Mouse (Mus musculus): ENCODE results near the gene Cebpg. TPM values are rescaled to one million over a fixed set of nuclear protein-coding genes. Genes with fewer than 3 reads are reported as not detected.

Gene Cebpg
- polyA plus RNA-seq, 1 experiment, result 32.3 TPM

DNA sequence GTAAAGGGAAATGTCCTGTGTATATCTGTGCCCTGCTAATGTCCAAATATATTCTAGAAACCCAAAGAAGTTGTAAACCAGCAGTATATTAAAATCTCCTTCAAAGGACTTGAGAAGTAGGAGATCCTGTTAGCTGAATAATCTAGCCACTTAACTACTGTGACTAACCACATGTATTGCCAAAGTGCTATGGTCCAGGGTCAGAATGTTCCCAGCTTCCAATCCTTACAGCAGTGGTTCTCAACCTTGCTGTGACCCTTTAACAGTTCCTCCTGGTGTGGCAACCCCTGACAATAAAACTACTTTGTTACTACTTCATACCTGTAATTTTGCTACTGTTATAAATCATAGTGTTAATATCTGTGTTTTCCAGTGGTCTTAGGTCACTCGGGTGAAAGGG lies 2.0 kb upstream of the Cebpg start:
- no peak for TF ChIP-seq GATA1 (IDR thresholded peaks at IDR 0.05; ENCODE audit: low read length)

DNA sequence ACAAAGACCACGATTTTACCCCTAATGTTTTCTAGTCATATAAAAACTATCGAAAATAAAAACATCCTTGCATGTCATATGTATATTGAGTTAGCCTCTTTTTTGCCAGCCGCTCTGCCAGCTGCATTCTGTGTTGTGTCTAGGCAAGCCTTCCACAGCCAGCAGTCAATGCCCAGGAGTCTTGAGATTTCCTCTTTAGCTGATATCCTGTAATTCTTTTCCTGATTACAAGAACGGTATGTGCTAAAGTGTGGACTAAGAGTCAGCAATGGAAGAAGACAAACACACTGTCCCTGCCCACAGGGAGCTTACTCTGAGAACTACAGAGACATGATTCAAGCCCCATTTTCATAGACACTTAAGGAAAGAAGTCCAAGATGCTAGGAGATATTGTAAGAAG lies 1.2 kb upstream of the Cebpg start:
- no peak for TF ChIP-seq GATA1 (IDR thresholded peaks at IDR 0.05; ENCODE audit: low read length)

DNA sequence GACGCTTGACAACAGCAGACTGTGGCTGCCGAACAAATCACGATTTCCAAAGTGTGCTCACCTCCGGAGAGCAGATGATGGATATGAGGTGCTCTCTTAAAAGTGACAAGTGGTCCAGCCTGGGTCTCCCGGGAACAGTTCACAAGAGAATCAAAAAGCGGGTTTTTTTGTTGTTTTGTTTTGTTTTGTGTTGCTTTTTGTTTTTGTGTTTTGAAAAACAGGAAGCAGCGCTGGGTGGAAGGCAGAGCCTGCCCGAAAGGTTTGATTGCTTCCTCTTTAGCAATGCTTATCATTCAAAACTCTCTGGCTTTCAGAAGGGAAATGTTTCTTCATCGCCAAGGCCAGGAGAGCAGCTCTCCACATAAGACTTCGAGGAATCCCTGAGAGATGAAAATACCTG lies 626 bp upstream of the Cebpg start:
- TF ChIP-seq GATA1 (IDR thresholded peaks at IDR 0.05; ENCODE audit: low read length), result no peak

DNA sequence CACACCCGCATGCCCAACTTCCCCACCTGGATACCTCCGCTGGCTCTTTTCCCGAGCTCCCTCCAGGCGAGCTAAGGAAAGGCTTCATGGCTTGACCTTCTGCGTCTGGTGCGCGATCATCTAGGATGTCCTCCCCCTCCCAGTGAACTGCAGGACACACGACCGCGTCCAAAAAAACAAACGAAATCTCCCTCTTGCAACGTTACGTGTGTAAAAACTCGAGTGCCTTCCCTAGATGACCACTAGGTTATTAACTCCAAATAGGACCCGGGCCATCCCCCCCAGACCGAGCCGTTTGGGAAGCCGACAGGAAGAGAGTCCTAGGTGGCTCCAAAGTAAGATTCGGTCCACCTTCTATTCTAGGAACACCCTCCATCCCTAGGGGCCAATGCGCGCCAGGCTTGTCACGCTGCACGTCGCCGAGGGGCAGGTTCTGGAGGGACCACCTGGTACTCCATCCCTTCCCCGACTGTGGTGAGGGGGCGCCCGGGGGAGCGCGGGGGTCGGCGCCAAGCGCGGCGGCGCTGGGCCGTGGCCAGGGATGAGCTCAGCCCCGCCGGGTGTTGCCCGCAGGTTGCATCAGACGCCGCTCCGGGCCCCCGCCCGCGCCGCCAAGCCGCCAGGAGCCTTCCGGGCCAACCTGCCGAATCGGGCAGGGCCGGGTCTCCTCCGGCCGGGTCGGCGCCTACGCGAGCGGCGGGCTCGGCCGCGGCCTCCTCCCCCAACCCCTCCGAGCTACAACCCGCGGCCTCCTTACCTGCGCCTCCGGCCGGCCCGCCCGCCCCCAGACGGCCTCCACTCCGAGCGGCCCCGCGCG lies 546 bp downstream of the Cebpg start:
- TF ChIP-seq GATA1 (IDR thresholded peaks at IDR 0.05; ENCODE audit: low read length), result no peak

DNA sequence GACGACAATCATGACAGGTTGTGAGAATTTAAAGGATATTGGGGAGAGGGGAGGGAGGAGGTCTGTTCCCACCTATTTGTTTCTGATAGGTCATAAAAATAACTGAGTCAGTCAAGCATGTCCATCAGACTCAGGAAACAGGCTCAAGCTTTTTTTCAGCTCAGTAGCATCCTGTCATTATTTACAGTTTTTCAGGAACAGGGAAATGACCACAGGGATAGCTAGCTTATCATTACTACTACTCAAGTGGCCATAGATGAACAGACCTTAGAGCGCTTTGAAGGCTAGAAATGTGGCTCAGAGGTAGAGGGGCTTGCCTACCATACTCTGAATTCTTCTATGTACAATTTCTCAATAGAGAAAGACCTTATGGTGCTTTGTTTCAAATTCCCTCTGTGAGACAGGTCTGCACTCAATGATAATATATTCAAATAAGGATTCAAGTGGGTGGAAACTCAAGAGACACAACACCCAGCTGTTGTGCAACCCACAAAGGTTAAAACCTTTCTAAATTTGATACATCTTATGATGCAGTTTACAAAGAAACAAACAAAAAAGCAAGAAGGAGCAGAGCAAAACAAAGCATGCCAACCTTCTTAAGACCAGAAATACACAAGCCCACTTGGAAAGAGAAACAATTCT lies 1.3 kb downstream of the Cebpg start:
- TF ChIP-seq GATA1 (IDR thresholded peaks at IDR 0.05; ENCODE audit: low read length), result no peak

DNA sequence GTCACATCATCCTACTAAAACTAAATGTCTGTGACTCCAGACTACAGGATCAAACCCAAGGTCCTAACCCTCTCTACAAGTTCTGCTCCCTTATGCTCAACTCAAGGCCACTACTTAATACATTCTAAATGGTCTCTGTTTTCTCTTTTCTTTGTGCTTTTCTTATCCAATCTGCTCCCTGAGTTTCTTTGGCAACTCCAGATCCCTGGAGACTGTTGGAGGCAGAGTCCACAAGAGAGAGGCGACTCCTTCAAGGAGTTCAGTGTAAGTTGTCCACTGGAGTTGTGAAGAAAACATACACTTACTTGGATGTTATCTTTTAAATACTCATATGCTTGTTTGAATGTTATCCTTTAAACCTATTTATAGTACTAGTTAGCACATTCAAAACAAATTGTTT lies 2.1 kb downstream of the Cebpg start:
- no peak for TF ChIP-seq GATA1 (IDR thresholded peaks at IDR 0.05; ENCODE audit: low read length)

DNA sequence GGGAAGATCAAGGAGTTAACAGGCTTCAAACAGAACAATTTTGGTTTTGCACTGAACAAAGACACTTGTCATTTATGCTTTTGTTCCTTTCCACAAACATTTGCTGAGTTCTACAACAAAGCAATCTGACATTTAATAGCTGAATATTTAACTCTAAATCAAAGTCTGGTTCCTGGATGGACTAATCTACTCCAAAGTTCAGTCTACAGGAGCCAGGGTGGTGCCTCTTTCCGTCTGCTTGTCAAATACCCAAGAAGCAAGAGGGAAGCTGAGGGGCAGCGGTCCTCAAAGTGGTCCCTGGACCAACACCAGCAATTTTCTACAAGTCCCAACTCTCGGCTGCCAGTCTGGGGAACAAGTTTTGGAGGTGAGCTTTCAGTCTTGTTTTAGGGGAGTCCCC lies 3.2 kb downstream of the Cebpg start:
- no peak for TF ChIP-seq GATA1 (IDR thresholded peaks at IDR 0.05; ENCODE audit: low read length)

DNA sequence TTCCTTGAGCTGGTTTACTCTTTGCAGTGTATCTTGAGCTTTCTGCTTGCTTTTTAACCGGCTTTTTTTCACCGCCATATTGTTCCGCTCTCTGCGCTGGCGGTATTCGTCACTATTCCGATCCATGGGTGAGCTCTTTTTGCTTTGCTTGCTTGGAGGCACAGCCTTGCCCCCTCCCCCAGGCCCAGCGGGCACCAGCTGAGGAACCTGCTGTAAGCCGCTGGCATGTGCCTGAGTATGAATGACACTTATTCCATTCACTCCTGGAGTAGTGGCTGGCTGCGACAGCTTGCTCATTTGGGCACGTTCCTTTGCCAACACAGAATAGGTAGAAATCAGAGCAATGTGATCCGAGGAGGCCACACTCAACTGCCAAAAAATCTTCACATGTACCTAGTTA lies 5.8 kb downstream of the Cebpg start:
- no peak for TF ChIP-seq GATA1 (IDR thresholded peaks at IDR 0.05; ENCODE audit: low read length)

DNA sequence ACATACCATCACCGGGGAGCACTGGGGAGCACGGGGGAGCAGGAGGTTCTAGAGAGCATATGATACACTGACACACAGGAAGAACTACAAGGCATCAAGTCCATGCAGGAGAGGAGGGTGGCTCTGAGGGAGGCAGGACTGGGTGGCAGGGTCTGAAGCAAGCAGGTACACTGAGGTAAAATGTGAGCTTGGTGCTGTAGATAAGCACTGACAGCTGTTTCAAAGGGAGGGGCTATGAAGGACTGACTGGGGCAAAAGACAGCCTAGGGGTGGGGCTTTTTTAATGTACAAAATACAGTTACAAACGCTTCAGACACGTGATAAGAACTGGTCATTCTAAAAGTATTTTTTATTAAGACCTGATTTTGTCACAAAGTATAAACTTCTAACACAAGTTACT lies 10.3 kb downstream of the Cebpg start:
- no peak for TF ChIP-seq GATA1 (IDR thresholded peaks at IDR 0.05; ENCODE audit: low read length)

DNA sequence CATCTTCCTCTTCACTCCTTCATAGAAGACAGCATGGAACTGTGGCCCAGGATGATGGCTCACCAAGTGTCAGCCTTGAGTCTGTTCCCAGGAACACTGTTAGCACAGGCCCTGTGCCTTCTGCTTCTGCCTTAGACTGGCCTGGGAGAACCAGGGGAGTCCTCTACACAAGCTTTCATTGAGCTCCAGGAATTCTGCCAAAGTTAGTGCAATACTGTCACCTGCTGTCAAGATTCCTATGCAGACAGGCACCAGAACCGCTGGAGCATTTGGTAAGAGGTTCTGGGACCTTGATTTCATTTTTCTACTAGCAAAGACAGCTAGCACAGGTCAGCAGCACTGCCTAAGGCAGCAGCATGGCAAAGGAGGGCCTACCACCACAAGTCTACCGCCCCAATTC lies 11.7 kb downstream of the Cebpg start:
- no peak for TF ChIP-seq GATA1 (IDR thresholded peaks at IDR 0.05; ENCODE audit: low read length)

DNA sequence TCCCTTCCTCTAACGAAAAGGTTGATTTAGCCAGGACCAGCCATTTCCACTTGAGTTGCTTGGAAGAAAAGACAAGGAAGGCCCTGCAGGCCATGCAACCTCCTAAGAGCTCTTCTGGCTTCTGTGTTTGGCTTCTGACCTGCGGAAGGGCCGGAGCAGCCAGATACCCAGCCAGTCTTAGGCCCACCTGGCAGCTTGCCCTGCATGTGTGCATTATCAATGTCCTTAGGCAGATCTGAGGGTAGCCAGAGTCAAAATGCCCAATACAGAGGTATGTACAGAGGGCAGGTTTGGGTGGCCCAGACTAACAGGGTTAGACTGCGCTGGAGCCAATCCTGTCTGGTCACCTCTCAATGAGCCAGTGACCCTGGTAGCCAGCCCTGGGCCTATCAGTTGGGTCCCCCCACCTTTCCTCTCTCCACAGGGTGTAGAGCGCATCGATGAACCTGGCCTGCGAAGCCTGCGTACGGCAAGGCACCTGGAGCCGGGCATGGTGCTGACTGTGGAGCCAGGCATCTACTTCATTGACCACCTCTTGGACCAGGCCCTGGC lies 13.0 kb downstream of the Cebpg start:
- no peak for TF ChIP-seq GATA1 (IDR thresholded peaks at IDR 0.05; ENCODE audit: low read length)

DNA sequence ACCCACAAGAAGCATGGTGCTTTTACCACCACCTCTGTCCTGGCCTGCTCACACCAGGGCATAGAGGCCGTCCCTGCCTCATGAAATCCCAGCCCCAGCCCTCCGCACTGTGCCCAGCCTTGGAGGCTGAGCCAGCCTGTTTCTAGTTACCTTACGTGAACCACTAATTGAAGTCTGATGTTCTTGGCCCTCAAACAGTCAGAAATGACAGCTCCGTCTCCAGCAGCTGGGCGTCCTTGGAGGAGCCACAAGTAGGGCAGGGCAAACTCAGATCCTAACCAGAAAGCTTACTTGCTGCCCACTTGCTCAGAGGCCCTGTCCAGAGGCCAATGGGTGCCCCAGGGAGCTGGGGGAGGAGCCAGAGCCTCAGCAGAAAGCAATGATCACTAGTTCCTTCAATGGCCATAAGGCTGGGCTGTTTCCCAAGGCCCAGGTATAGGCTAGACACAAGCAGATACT lies 13.6 kb downstream of the Cebpg start:
- no peak for TF ChIP-seq GATA1 (IDR thresholded peaks at IDR 0.05; ENCODE audit: low read length)

DNA sequence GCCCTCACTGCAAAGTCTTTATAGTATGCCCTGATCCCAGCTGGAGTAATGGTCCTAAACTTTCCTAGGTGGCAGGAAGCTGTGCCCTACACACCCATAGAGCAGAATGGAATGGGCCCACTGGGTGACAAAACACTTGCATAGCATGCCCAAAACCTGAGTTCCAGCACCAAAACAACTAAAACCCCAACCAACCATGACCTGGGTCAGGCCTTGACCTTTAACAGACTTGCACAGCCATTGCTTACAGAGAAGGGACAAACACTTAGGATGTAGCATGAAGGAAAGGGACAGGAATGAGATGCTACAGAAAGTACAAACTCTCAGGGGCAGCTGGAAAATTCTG lies 14.2 kb downstream of the Cebpg start:
- no peak for TF ChIP-seq GATA1 (IDR thresholded peaks at IDR 0.05; ENCODE audit: low read length)

DNA sequence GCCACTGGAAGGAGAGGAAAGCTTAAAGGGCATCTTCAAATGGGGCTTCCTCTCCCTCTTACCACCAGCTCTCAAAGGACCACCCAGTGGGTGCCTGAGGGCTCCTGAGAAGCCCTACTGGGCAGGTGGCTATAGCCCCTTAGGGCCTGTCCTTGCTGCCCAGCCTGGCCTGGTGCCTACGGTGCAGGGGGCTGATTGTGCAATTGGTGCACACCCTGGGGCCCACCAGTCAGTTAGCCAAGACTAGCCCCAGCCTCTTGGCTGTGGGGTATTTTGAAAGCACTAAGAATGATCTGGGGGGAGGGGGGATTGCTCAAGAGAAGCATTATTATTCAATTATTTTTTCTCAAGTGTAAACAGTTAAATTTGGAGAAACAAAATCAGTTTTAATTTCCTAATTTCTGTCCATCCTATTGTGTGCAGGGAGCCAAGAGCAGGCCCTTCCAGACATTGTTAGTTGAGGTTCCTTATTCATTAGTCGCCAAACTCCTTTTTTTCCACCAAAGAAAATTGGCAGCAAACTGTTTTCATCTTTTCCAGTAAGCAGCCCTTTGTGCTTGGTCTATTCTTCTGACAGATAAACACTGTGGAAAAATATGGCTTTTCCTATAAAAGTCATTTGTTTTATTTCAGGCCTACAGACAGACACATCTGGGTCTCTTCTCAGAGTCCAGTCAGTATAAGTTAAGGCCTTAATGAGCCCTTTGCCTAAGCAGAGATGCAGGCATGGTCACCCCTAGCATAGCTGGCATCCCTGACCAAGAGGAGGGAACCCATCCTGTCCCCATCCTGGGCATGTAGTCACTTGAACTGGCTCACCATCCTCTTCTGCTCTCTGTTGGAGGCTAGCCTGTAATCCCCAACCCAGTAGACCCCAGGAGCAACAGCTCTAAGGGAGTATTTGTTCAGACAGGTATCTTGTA lies 14.8 kb downstream of the Cebpg start:
- TF ChIP-seq GATA1 (IDR thresholded peaks at IDR 0.05; ENCODE audit: low read length), result no peak

DNA sequence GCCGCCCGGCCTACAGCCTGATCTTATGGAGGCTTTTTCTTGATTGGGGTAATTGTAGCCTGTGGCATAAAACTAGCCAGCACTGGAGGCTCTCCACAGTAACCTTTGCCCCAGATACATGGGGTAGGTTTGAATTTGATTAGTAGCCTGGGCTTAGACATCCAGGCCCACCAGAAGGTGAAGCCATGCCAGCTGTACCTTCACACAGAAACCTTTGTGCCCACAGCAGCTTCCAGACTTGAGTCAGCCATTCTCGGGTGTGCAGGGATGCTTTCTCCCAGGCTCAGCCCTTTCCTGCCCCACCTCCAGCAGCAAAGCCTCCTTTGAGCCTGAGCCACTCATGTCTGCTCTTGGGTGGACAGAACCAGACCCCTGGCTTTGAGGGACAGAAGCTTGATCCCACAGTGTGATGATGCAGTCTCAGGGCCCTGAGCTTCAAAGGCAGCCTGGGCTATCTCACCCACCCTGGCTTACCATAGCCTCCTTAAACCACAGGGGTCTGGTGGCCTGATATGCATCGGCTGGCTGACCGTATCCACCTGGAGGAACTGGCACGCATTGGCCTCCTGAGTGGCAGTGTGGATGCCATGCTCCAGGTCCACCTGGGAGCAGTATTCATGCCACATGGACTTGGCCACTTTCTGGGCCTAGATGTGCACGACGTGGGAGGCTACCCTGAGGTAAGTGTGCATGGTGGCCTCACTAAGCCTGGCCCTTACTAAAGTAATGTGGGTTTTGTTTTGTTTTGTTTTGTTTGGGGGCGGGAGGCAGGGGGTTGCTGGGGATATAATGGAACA lies 16.0 kb downstream of the Cebpg start:
- no peak for TF ChIP-seq GATA1 (IDR thresholded peaks at IDR 0.05; ENCODE audit: low read length)
